Mouse (Mus musculus) kidney, adult 2 months (tissue): ENCODE results near the gene Vpreb3.

Source experiments
- CTCF ChIP-seq: fragments of 200-500 bp; conservative IDR thresholded peaks from 2 replicates; pipeline ENCODE4 v1.5.1; 2011; ENCODE audit warnings: low read depth, mild to moderate bottlenecking, control low read depth, low read length, moderate library complexity, mixed read lengths; ENCODE audit not compliant: insufficient read depth, insufficient read length
- POLR2A ChIP-seq: fragments of 200-500 bp; IDR thresholded peaks from one replicate; pipeline ENCODE4 v1.6.1; 2011; ENCODE audit warnings: low read depth, low read length, control low read depth

DNA sequence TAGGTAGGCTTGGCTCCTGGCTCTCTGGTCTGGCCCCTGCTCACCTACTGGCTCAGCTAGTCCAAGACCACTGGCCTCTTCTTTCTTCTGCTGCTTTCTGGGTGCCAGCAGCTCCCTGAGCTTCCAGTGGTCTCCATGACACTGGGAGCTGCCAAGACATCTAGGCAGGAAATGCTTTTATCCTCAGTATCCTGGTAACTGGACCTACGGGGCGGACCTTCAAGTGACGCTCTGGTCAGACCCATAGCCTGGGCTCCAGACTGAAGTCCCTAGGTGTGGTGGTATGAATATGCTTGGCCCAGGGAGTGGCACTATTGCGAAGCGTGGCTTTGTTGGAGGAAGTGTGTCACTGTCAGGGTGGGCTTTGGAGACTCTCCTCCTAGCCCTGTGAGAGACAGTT, 2.3 kb upstream of the Vpreb3 start, which contains the start of gene Gm867:
- TF ChIP-seq POLR2A: no peak
- TF ChIP-seq CTCF: no peak
